Mouse (Mus musculus): ENCODE data around the gene Msx2. TPM values are rescaled to one million over a fixed set of nuclear protein-coding genes. Genes with fewer than 3 reads are reported as not detected.
A peak's percentile ranks its signal among the peaks of the same experiment; 100 is the strongest.

The Msx2 gene
- polyA plus RNA-seq, 1 experiment from 2014 or later: 1.9 TPM

GRCm38 (mm10) chr13:53461346-53461745 is 11.5 kb downstream of the Msx2 start:
- Histone ChIP-seq H3K4me1 (ENCODE audit: control insufficient read depth, insufficient read depth, low read length) (peaks cover 7% of the 10 kb centered on the region), H3K27ac (ENCODE audit: low read length) (no peak overlapping the region), H3K9me3 (replicated peaks; ENCODE audit: control insufficient read depth, low read length) (no peaks in the 10 kb centered on the region), H3K36me3 (ENCODE audit: control insufficient read depth, insufficient read depth) (no peaks in the 10 kb centered on the region), H3K27me3 (ENCODE audit: control insufficient read depth, insufficient read depth, low read length) (peaks cover 59% of the 10 kb centered on the region), H3K4me3 (ENCODE audit: low read length) (no peak overlapping the region; the same call in 1 of the 2 replicates), H3K9ac (ENCODE audit: low read length) (no peak overlapping the region), H3K4me2 (ENCODE audit: low read depth, low read length) (no peak overlapping the region)
- 44% methylated on average over 2 of the region's 2 CpGs for WGBS
- no peak for ATAC-seq (replicated peaks; ENCODE audit: extremely low read depth, insufficient read depth, low FRiP score)

GRCm38 (mm10) chr13:53458766-53459165 is 14.1 kb downstream of the Msx2 start:
- H3K9me3 ChIP-seq (replicated peaks; ENCODE audit: control insufficient read depth, low read length): no peaks in the 10 kb centered on the region
- H3K4me2 ChIP-seq (ENCODE audit: low read depth, low read length): no peak overlapping the region
- no peak for ATAC-seq (replicated peaks; ENCODE audit: extremely low read depth, insufficient read depth, low FRiP score)
- H3K27ac ChIP-seq (ENCODE audit: low read length): no peak overlapping the region
- WGBS: 66% methylated on average over 4 of the region's 4 CpGs
- peaks cover 40% of the 10 kb centered on the region for H3K27me3 ChIP-seq (ENCODE audit: control insufficient read depth, insufficient read depth, low read length)
- peaks cover 7% of the 10 kb centered on the region for H3K4me1 ChIP-seq (ENCODE audit: control insufficient read depth, insufficient read depth, low read length)
- H3K4me3 ChIP-seq (ENCODE audit: low read length): no peak overlapping the region
- no peak overlapping the region for H3K9ac ChIP-seq (ENCODE audit: low read length)
- H3K36me3 ChIP-seq (ENCODE audit: control insufficient read depth, insufficient read depth): no peaks in the 10 kb centered on the region

DNA sequence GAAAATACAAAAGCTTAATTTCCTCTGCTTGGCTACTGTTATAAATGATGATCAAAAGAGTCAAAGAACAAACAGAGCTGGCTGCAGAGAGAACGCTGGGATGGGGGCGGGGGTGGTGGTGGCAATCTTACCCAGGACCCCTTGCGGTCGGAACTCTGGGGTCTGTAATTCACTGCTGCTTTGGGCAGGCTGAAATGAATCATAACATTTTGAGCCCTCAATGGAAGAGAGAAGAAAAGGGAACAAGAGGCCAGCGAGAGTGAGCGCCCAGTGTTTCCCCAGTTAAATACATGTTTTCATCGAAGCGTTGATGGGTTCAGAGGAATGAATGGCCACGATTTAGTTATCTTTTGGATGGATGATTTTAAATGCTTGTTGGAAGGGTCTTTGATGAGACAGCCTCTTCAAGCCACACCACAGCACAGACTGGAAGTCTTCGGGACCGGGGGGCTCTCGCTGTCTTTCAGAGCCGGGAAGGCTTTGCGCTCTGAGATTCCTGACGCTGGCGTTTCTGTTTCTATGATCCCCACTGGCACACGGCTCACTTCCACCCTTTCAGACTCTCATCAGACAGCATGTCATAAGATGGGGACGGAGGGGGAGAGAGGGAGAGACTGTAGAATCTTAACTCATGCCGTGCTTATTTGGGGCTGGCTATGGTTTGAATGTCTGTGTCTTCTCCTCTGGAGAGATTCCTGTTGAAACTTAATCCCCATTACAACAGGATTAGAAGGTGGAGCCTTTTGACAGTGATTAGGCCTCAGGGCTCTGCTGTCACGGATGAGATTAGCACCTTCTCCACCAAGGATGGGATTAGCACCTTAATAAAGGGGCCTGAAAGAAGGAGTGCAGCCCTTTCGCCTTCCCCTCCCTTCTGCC is 17.8 kb downstream of the Msx2 start:
- H3K9ac ChIP-seq (ENCODE audit: low read length): peak overlapping the region; percentile 45
- H3K4me3 ChIP-seq (ENCODE audit: low read length): peak overlapping the region; percentile 40
- H3K4me2 ChIP-seq (ENCODE audit: low read depth, low read length): peak overlapping the region; percentile 57
- ATAC-seq (replicated peaks; ENCODE audit: extremely low read depth, insufficient read depth, low FRiP score): no peak
- H3K4me1 ChIP-seq (ENCODE audit: control insufficient read depth, insufficient read depth, low read length): no peaks in the 10 kb centered on the region
- H3K36me3 ChIP-seq (ENCODE audit: control insufficient read depth, insufficient read depth): no peaks in the 10 kb centered on the region
- no peaks in the 10 kb centered on the region for H3K9me3 ChIP-seq (replicated peaks; ENCODE audit: control insufficient read depth, low read length)
- WGBS: 8% methylated on average over 21 of the region's 21 CpGs
- no peak overlapping the region for H3K27ac ChIP-seq (ENCODE audit: low read length)
- peaks cover 21% of the 10 kb centered on the region for H3K27me3 ChIP-seq (ENCODE audit: control insufficient read depth, insufficient read depth, low read length)

- Histone ChIP-seq H3K36me3 (ENCODE audit: control insufficient read depth, insufficient read depth) (no peaks in the 10 kb centered on the region), H3K9ac (ENCODE audit: low read length) (no peak overlapping the region), H3K4me3 (ENCODE audit: low read length) (no peak overlapping the region), H3K4me2 (ENCODE audit: low read depth, low read length) (no peak overlapping the region), H3K4me1 (ENCODE audit: control insufficient read depth, insufficient read depth, low read length) (no peaks in the 10 kb centered on the region), H3K27ac (ENCODE audit: low read length) (no peak overlapping the region), H3K27me3 (ENCODE audit: control insufficient read depth, insufficient read depth, low read length) (peaks cover 17% of the 10 kb centered on the region), H3K9me3 (replicated peaks; ENCODE audit: control insufficient read depth, low read length) (no peaks in the 10 kb centered on the region)
- no peak for ATAC-seq (replicated peaks; ENCODE audit: extremely low read depth, insufficient read depth, low FRiP score)
- WGBS: 87% methylated on average over 3 of the region's 3 CpGs
Measured at GRCm38 (mm10) chr13:53453927-53454326, 18.9 kb downstream of the Msx2 start.

DNA sequence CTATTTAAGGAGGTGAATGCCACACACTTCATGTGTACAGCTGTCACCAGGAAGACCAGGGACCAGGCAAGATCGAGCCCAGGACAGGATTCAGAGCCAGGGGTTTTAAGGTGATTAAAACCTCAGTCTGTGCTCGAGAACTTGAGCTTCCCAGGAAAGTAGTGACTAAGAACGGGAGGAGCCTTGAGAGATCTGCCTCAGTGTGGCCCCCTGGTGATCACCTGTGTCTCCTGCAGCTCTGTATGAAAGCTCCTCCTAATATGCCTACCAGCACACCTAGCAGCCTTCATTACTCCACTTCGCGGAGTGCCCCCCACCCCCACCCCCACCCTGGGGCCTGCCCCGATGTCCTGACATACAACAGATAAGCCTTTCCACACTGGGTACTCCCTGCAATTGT is 25.3 kb downstream of the Msx2 start:
- ATAC-seq (replicated peaks; ENCODE audit: extremely low read depth, insufficient read depth, low FRiP score): no peak
- Histone ChIP-seq H3K4me2 (ENCODE audit: low read depth, low read length) (no peak overlapping the region), H3K36me3 (ENCODE audit: control insufficient read depth, insufficient read depth) (no peaks in the 10 kb centered on the region), H3K4me3 (ENCODE audit: low read length) (no peak overlapping the region), H3K9ac (ENCODE audit: low read length) (no peak overlapping the region), H3K27ac (ENCODE audit: low read length) (no peak overlapping the region), H3K9me3 (replicated peaks; ENCODE audit: control insufficient read depth, low read length) (no peaks in the 10 kb centered on the region), H3K4me1 (ENCODE audit: control insufficient read depth, insufficient read depth, low read length) (0 out of 2 replicates have a peak, but pooled peaks cover under 1% of the 10 kb centered on the region), H3K27me3 (ENCODE audit: control insufficient read depth, insufficient read depth, low read length) (peaks cover 6% of the 10 kb centered on the region)
- 17% methylated on average over 6 of the region's 6 CpGs for WGBS

GRCm38 (mm10) chr13:53443602-53444001 is 29.3 kb downstream of the Msx2 start:
- no peak overlapping the region for H3K27ac ChIP-seq (ENCODE audit: low read length)
- ATAC-seq (replicated peaks; ENCODE audit: extremely low read depth, insufficient read depth, low FRiP score): no peak
- 0 out of 2 replicates have a peak, but pooled peaks cover 5% of the 10 kb centered on the region for H3K4me1 ChIP-seq (ENCODE audit: control insufficient read depth, insufficient read depth, low read length)
- H3K9me3 ChIP-seq (replicated peaks; ENCODE audit: control insufficient read depth, low read length): no peaks in the 10 kb centered on the region
- no peak overlapping the region for H3K4me3 ChIP-seq (ENCODE audit: low read length)
- H3K36me3 ChIP-seq (ENCODE audit: control insufficient read depth, insufficient read depth): no peaks in the 10 kb centered on the region
- no peak overlapping the region for H3K9ac ChIP-seq (ENCODE audit: low read length)
- H3K4me2 ChIP-seq (ENCODE audit: low read depth, low read length): no peak overlapping the region
- H3K27me3 ChIP-seq (ENCODE audit: control insufficient read depth, insufficient read depth, low read length): no peaks in the 10 kb centered on the region
- 32% methylated on average over 3 of the region's 3 CpGs for WGBS

DNA sequence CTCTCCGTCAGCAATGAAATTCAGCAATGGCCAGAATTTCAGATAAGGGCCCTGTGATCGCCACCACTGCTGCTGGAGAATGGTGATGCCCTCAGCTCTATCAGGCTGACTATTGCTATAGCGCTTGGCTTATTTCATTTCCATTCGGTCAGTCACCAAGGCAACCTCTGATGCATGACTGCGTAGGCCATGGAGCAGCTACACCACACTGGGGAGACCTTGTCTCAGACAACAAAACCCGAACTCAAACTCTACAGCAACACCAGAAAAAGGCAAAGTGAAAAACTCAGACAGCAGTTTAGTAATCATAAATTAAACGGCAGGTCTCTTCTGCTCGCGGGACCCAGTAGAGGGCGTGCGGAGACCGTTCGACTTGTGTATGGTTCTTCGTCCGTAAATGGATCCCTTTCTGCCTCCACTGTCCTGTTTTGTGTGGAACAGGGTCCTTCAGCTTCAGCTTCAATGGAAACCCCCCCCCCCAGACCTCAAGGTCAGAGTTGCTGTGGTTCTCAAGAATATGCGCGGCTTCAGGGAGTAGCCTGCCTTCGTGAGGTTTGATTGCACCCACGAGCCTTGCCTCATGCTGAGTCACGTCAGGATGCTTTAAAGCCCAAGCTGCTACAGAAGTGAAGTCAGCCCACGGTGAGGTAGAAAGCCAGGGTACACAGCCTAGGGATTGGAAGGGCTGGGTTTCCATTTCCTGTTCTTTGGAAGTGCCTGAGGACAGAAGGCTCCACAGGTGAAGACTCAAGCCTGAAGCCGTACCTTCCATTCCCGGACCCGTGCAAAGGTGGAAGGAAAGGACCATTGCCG is 30.5 kb downstream of the Msx2 start:
- Histone ChIP-seq H3K4me1 (ENCODE audit: control insufficient read depth, insufficient read depth, low read length) (0 out of 2 replicates have a peak, but pooled peaks cover 5% of the 10 kb centered on the region), H3K36me3 (ENCODE audit: control insufficient read depth, insufficient read depth) (no peaks in the 10 kb centered on the region), H3K27me3 (ENCODE audit: control insufficient read depth, insufficient read depth, low read length) (no peaks in the 10 kb centered on the region), H3K27ac (ENCODE audit: low read length) (no peak overlapping the region), H3K4me3 (ENCODE audit: low read length) (no peak overlapping the region; the same call in 1 of the 2 replicates), H3K9me3 (replicated peaks; ENCODE audit: control insufficient read depth, low read length) (no peaks in the 10 kb centered on the region), H3K4me2 (ENCODE audit: low read depth, low read length) (peak overlapping the region; percentile 58), H3K9ac (ENCODE audit: low read length) (no peak overlapping the region)
- WGBS: 30% methylated on average over 25 of the region's 25 CpGs
- ATAC-seq (replicated peaks; ENCODE audit: extremely low read depth, insufficient read depth, low FRiP score): no peak

DNA sequence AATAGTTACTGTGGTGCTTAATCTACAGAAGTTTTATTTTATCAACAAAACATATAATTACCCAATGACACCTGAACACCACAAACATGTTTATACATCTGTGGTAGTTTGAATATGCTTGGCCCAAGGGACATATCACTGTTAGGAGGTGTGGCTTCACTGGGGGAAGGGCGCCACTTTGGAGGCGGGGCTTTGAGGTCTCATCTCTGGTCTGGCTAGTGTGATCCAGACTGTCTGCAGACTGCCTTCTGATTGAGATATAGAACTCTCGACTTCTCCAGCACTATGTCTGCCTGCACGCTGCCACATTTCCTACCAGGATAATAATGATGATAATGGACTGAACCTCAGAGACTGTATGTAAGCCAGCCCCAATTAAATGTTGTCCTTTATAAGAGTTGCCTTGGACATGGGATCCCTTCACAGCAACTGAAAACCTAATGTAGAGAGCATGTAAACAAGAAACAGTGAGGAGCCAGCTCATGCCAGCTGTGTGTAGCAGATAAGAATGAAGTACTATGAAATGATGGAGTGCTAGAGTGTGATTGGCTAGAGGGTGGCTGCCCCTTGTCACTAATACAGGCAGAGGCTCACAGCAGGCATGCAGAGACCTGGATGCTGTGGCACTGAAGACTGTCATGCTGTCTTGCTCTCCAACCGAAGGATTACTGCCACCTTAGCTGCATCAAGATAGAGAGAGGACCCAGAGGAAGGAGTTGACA is 31.4 kb downstream of the Msx2 start:
- H3K36me3 ChIP-seq (ENCODE audit: control insufficient read depth, insufficient read depth): no peaks in the 10 kb centered on the region
- H3K9me3 ChIP-seq (replicated peaks; ENCODE audit: control insufficient read depth, low read length): no peaks in the 10 kb centered on the region
- 44% methylated on average over 5 of the region's 5 CpGs for WGBS
- no peak overlapping the region for H3K27ac ChIP-seq (ENCODE audit: low read length)
- H3K4me1 ChIP-seq (ENCODE audit: control insufficient read depth, insufficient read depth, low read length): 0 out of 2 replicates have a peak, but pooled peaks cover 5% of the 10 kb centered on the region
- no peak overlapping the region for H3K4me2 ChIP-seq (ENCODE audit: low read depth, low read length)
- H3K27me3 ChIP-seq (ENCODE audit: control insufficient read depth, insufficient read depth, low read length): no peaks in the 10 kb centered on the region
- H3K9ac ChIP-seq (ENCODE audit: low read length): no peak overlapping the region
- H3K4me3 ChIP-seq (ENCODE audit: low read length): no peak overlapping the region
- no peak for ATAC-seq (replicated peaks; ENCODE audit: extremely low read depth, insufficient read depth, low FRiP score)
